In genomic region chr3:54477986-54478385, GRCm38 (mm10) we compare ENCODE assay signal across 13 mouse cellular contexts.
DNase-seq lines count a peak whose midpoint lies in the region; ATAC-seq lines count a peak whose summit lies in the region.
"Had no signal": no experiment of that assay in that cellular context is flagged by ENCODE, and none has a peak within 500 bp of the region (broad histone marks: within the 10 kb centered on the region; RNA-seq: fewer than 3 reads in every experiment).

No protein-coding gene starts in this region.

- WGBS in embryonic facial prominence, embryonic 11.5 days: 58% methylated on average over 4 of the region's 4 CpGs
- 49% methylated on average over 4 of the region's 4 CpGs for WGBS in heart, embryonic 15.5 days
- 76% methylated on average over 4 of the region's 4 CpGs for WGBS in forebrain, embryonic 13.5 days
- WGBS in hindbrain, embryonic 11.5 days: 88% methylated on average over 4 of the region's 4 CpGs

- H3K9ac ChIP-seq in embryonic facial prominence, embryonic 11.5 days (replicated peaks; ENCODE audit: low read length): no peak overlapping the region
- no peak overlapping the region for H3K9ac ChIP-seq in heart, embryonic 15.5 days
- H3K9ac ChIP-seq in forebrain, embryonic 13.5 days: no peak overlapping the region
- no peak overlapping the region for H3K9ac ChIP-seq in hindbrain, embryonic 11.5 days (ENCODE audit: low read depth, low read length)
- H3K9ac ChIP-seq: forebrain, embryonic 12.5 days; liver, embryonic 12.5 days had no signal

- peak; percentile 33 for DNase-seq in kidney, postnatal 14 days
- DNase-seq in kidney, adult 11 months: no peak
- peak; percentile 60 for DNase-seq in embryonic facial prominence, embryonic 11.5 days (ENCODE audit: low spot score)
- peak; percentile 2 for DNase-seq in lung, postnatal 25 days (ENCODE audit: low spot score)
- DNase-seq in cerebellum, postnatal 4 days (ENCODE audit: low spot score in 2 of 2): no peak
- DNase-seq in hindbrain, embryonic 11.5 days (ENCODE audit: low spot score): no peak
- DNase-seq: layer of hippocampus, postnatal 36 days had no signal

- no peak overlapping the region for H3K4me3 ChIP-seq in embryonic facial prominence, embryonic 11.5 days (ENCODE audit: low read depth, low read length)
- no peak overlapping the region for H3K4me3 ChIP-seq in heart, embryonic 15.5 days
- H3K4me3 ChIP-seq in forebrain, embryonic 13.5 days: no peak overlapping the region
- no peak overlapping the region for H3K4me3 ChIP-seq in hindbrain, embryonic 11.5 days (ENCODE audit: low read depth, low read length)
- H3K4me3 ChIP-seq: forebrain, embryonic 12.5 days; liver, embryonic 12.5 days had no signal

- no peak for ATAC-seq in embryonic facial prominence, embryonic 11.5 days (replicated peaks; ENCODE audit: insufficient number of reproducible peaks, low FRiP score, low TSS enrichment, low read depth)
- ATAC-seq in heart, embryonic 15.5 days (replicated peaks; ENCODE audit: insufficient number of reproducible peaks, insufficient read depth, low FRiP score, low read depth): peak; percentile 58; the same call in 1 of the 2 replicates
- ATAC-seq in forebrain, embryonic 13.5 days: no peak
- no peak for ATAC-seq in hindbrain, embryonic 11.5 days (ENCODE audit: low FRiP score)
- ATAC-seq: intestine, postnatal 0 days; liver, embryonic 12.5 days had no signal

- H3K4me1 ChIP-seq in embryonic facial prominence, embryonic 11.5 days (ENCODE audit: control insufficient read depth, insufficient read depth, low read length): no peaks in the 10 kb centered on the region
- no peaks in the 10 kb centered on the region for H3K4me1 ChIP-seq in heart, embryonic 15.5 days (replicated peaks)
- no peaks in the 10 kb centered on the region for H3K4me1 ChIP-seq in forebrain, embryonic 13.5 days
- no peaks in the 10 kb centered on the region for H3K4me1 ChIP-seq in hindbrain, embryonic 11.5 days (replicated peaks; ENCODE audit: control insufficient read depth, insufficient read depth, low read length)
- H3K4me1 ChIP-seq: forebrain, embryonic 12.5 days; liver, embryonic 12.5 days had no signal

- no peak overlapping the region for H3K4me2 ChIP-seq in embryonic facial prominence, embryonic 11.5 days (ENCODE audit: low read depth, low read length)
- no peak overlapping the region for H3K4me2 ChIP-seq in heart, embryonic 15.5 days
- no peak overlapping the region for H3K4me2 ChIP-seq in forebrain, embryonic 13.5 days
- no peak overlapping the region for H3K4me2 ChIP-seq in hindbrain, embryonic 11.5 days (replicated peaks; ENCODE audit: low read depth, low read length)
- H3K4me2 ChIP-seq: forebrain, embryonic 12.5 days; liver, embryonic 12.5 days; midbrain, embryonic 11.5 days had no signal

- no peaks in the 10 kb centered on the region for H3K36me3 ChIP-seq in embryonic facial prominence, embryonic 11.5 days (replicated peaks; ENCODE audit: control insufficient read depth, insufficient read depth, low read depth, low read length)
- no peaks in the 10 kb centered on the region for H3K36me3 ChIP-seq in heart, embryonic 15.5 days
- H3K36me3 ChIP-seq in forebrain, embryonic 13.5 days (ENCODE audit: poor library complexity, severe bottlenecking): no peaks in the 10 kb centered on the region
- H3K36me3 ChIP-seq in hindbrain, embryonic 11.5 days (ENCODE audit: control insufficient read depth, insufficient read depth, low read length): no peaks in the 10 kb centered on the region
- H3K36me3 ChIP-seq: forebrain, embryonic 12.5 days; liver, embryonic 12.5 days had no signal

- H3K27me3 ChIP-seq in embryonic facial prominence, embryonic 11.5 days (ENCODE audit: control insufficient read depth, insufficient read depth, low read length): no peaks in the 10 kb centered on the region
- no peaks in the 10 kb centered on the region for H3K27me3 ChIP-seq in heart, embryonic 15.5 days
- no peaks in the 10 kb centered on the region for H3K27me3 ChIP-seq in forebrain, embryonic 13.5 days
- H3K27me3 ChIP-seq in hindbrain, embryonic 11.5 days (ENCODE audit: control insufficient read depth, insufficient read depth, low read length): no peaks in the 10 kb centered on the region
- H3K27me3 ChIP-seq: forebrain, embryonic 12.5 days; liver, embryonic 12.5 days had no signal

- no peak overlapping the region for H3K27ac ChIP-seq in embryonic facial prominence, embryonic 11.5 days (replicated peaks; ENCODE audit: low read depth, low read length)
- peak overlapping the region; percentile 53 for H3K27ac ChIP-seq in heart, embryonic 15.5 days
- H3K27ac ChIP-seq in forebrain, embryonic 13.5 days: no peak overlapping the region
- no peak overlapping the region for H3K27ac ChIP-seq in hindbrain, embryonic 11.5 days (ENCODE audit: low read depth, low read length)
- H3K27ac ChIP-seq: forebrain, embryonic 12.5 days; liver, embryonic 12.5 days had no signal

- no peaks in the 10 kb centered on the region for H3K9me3 ChIP-seq in embryonic facial prominence, embryonic 11.5 days (replicated peaks; ENCODE audit: control insufficient read depth, low read length)
- no peaks in the 10 kb centered on the region for H3K9me3 ChIP-seq in heart, embryonic 15.5 days (replicated peaks)
- H3K9me3 ChIP-seq in forebrain, embryonic 13.5 days (replicated peaks): no peaks in the 10 kb centered on the region
- no peaks in the 10 kb centered on the region for H3K9me3 ChIP-seq in hindbrain, embryonic 11.5 days (ENCODE audit: control insufficient read depth, low read length)
- H3K9me3 ChIP-seq: forebrain, embryonic 12.5 days; liver, embryonic 12.5 days had no signal

Comparison
In these comparisons a context has a peak if more than half of its experiments do, and no peak if none do; other contexts are left out.
1. DNase-seq: peak in kidney, postnatal 14 days (single experiment), embryonic facial prominence, embryonic 11.5 days (single experiment) and lung, postnatal 25 days (single experiment); none in kidney, adult 11 months (single experiment), cerebellum, postnatal 4 days (0 of 2) and hindbrain, embryonic 11.5 days (single experiment).